8 mouse cellular contexts compared by ENCODE assay signal in genomic region chr14:31385406-31385805, GRCm38 (mm10). TPM values are rescaled to one million over a fixed set of nuclear protein-coding genes. Genes with fewer than 3 reads are reported as not detected.
A peak's percentile ranks its signal among the peaks of the same experiment; 100 is the strongest.
DNase-seq lines count a peak whose midpoint lies in the region; ATAC-seq lines count a peak whose summit lies in the region.

No protein-coding gene starts in this region.

- H3K36me3 ChIP-seq in liver, embryonic 13.5 days, result no peaks in the 10 kb centered on the region
- H3K36me3 ChIP-seq in liver, embryonic 11.5 days (ENCODE audit: control insufficient read depth, insufficient read depth, low read length), result no peaks in the 10 kb centered on the region
- no peaks in the 10 kb centered on the region for H3K36me3 ChIP-seq in heart, embryonic 16.5 days (ENCODE audit: control insufficient read depth, insufficient read depth)
- peaks cover 5% of the 10 kb centered on the region; the same call in 1 of the 2 replicates for H3K36me3 ChIP-seq in neural tube, embryonic 14.5 days (ENCODE audit: control insufficient read depth, insufficient read depth, low read length)

- intact Hi-C loops in heart, postnatal 14 days (cut with DNase I), result no loop called here

- 66% methylated on average over 5 of the region's 5 CpGs for WGBS in liver, embryonic 13.5 days (ENCODE audit: insufficient replicate concordance)
- WGBS in liver, embryonic 11.5 days, result 84% methylated on average over 5 of the region's 5 CpGs
- WGBS in heart, embryonic 16.5 days, result 89% methylated on average over 5 of the region's 5 CpGs
- 90% methylated on average over 5 of the region's 5 CpGs for WGBS in neural tube, embryonic 14.5 days

- no peak for ATAC-seq in liver, embryonic 13.5 days (ENCODE audit: low read depth)
- no peak for ATAC-seq in liver, embryonic 11.5 days (replicated peaks; ENCODE audit: low FRiP score)
- ATAC-seq in heart, embryonic 16.5 days (replicated peaks; ENCODE audit: extremely low read depth, insufficient read depth, low FRiP score), result no peak
- ATAC-seq in neural tube, embryonic 14.5 days (ENCODE audit: low read depth), result no peak

- DNase-seq in heart, adult 11 months, result peak; percentile 93
- no peak for DNase-seq in heart, postnatal 14 days
- no peak for DNase-seq in liver, embryonic 13.5 days
- DNase-seq in liver, embryonic 11.5 days (ENCODE audit: low spot score), result no peak
- DNase-seq in testis, postnatal 14 days (ENCODE audit: low spot score), result no peak
- no peak for DNase-seq in thymus, postnatal 36 days

- H3K9me3 ChIP-seq in liver, embryonic 13.5 days (replicated peaks), result no peaks in the 10 kb centered on the region
- H3K9me3 ChIP-seq in liver, embryonic 11.5 days (ENCODE audit: control insufficient read depth, low read length), result no peaks in the 10 kb centered on the region
- no peaks in the 10 kb centered on the region; the same call in 1 of the 2 replicates for H3K9me3 ChIP-seq in heart, embryonic 16.5 days (replicated peaks; ENCODE audit: control insufficient read depth, low read length)
- no peaks in the 10 kb centered on the region for H3K9me3 ChIP-seq in neural tube, embryonic 14.5 days (ENCODE audit: control insufficient read depth, low read length)

- H3K4me3 ChIP-seq in liver, embryonic 13.5 days (replicated peaks), result no peak overlapping the region
- H3K4me3 ChIP-seq in liver, embryonic 11.5 days (ENCODE audit: low read depth, low read length), result no peak overlapping the region
- H3K4me3 ChIP-seq in heart, embryonic 16.5 days (ENCODE audit: low read length), result no peak overlapping the region
- no peak overlapping the region for H3K4me3 ChIP-seq in neural tube, embryonic 14.5 days (ENCODE audit: low read depth, low read length)

- no peaks in the 10 kb centered on the region for H3K27me3 ChIP-seq in liver, embryonic 13.5 days
- H3K27me3 ChIP-seq in liver, embryonic 11.5 days (replicated peaks; ENCODE audit: control insufficient read depth, insufficient read depth, low read length), result no peaks in the 10 kb centered on the region
- no peaks in the 10 kb centered on the region for H3K27me3 ChIP-seq in heart, embryonic 16.5 days (ENCODE audit: control insufficient read depth, insufficient read depth, low read length)
- H3K27me3 ChIP-seq in neural tube, embryonic 14.5 days (ENCODE audit: control insufficient read depth, insufficient read depth, low read length), result no peaks in the 10 kb centered on the region

- H3K27ac ChIP-seq in liver, embryonic 13.5 days, result peak overlapping the region; percentile 20; the same call in 1 of the 2 replicates
- no peak overlapping the region for H3K27ac ChIP-seq in liver, embryonic 11.5 days (ENCODE audit: low read depth, low read length)
- H3K27ac ChIP-seq in heart, embryonic 16.5 days (ENCODE audit: low read length), result peak overlapping the region; percentile 61
- H3K27ac ChIP-seq in neural tube, embryonic 14.5 days (ENCODE audit: low read depth, low read length), result 0 out of 2 replicates have a peak overlapping the region, but pooled peaks have one; percentile 22

- H3K4me2 ChIP-seq in liver, embryonic 13.5 days, result no peak overlapping the region
- no peak overlapping the region for H3K4me2 ChIP-seq in liver, embryonic 11.5 days
- no peak overlapping the region for H3K4me2 ChIP-seq in heart, embryonic 16.5 days (ENCODE audit: low read depth, low read length)
- no peak overlapping the region for H3K4me2 ChIP-seq in neural tube, embryonic 14.5 days (ENCODE audit: low read depth, low read length)

- no peak overlapping the region for H3K9ac ChIP-seq in liver, embryonic 13.5 days
- no peak overlapping the region for H3K9ac ChIP-seq in liver, embryonic 11.5 days (ENCODE audit: low read depth, low read length)
- H3K9ac ChIP-seq in heart, embryonic 16.5 days (ENCODE audit: low read length), result no peak overlapping the region
- no peak overlapping the region for H3K9ac ChIP-seq in neural tube, embryonic 14.5 days (replicated peaks; ENCODE audit: low read depth, low read length)

- peaks cover 26% of the 10 kb centered on the region for H3K4me1 ChIP-seq in liver, embryonic 13.5 days (replicated peaks)
- H3K4me1 ChIP-seq in liver, embryonic 11.5 days (replicated peaks; ENCODE audit: control insufficient read depth, insufficient read depth, low read length), result no peaks in the 10 kb centered on the region
- peaks cover 32% of the 10 kb centered on the region for H3K4me1 ChIP-seq in heart, embryonic 16.5 days (ENCODE audit: control insufficient read depth, insufficient read depth, low read length)
- peaks cover 6% of the 10 kb centered on the region; the same call in 1 of the 2 replicates for H3K4me1 ChIP-seq in neural tube, embryonic 14.5 days (ENCODE audit: control insufficient read depth, insufficient read depth, low read length)

RNA-seq across cellular contexts. Expression of gene Capn7, which starts 49.0 kb away (rescaled TPM):
- 10 to 100 TPM; 31.3 to 31.5 TPM for total RNA-seq in heart, postnatal 14 days (2021)
- polyA plus RNA-seq in liver, embryonic 13.5 days (2015; fragmentation: Nextera tagmentation; extraction: Ambion mirVana), result 18.1 and 21.9 TPM in 2 replicates
- 34.4 and 39.0 TPM in 2 replicates for polyA plus RNA-seq in liver, embryonic 11.5 days (2014; fragmentation: Nextera tagmentation; extraction: Ambion mirVana)
- polyA plus RNA-seq in heart, embryonic 16.5 days (2015; fragmentation: Nextera tagmentation; extraction: Ambion mirVana), result 40.3 and 41.9 TPM in 2 replicates
- polyA plus RNA-seq in neural tube, embryonic 14.5 days (2014; fragmentation: Nextera tagmentation; extraction: Ambion mirVana), result 89.4 and 92.9 TPM in 2 replicates

RNA-seq across cellular contexts. Expression of gene Sh3bp5, which starts 50.5 kb away (rescaled TPM):
- 10 to 100 TPM; 44.4 to 47.3 TPM for total RNA-seq in heart, postnatal 14 days (2021)
- 13.3 and 16.2 TPM in 2 replicates for polyA plus RNA-seq in liver, embryonic 13.5 days (2015; fragmentation: Nextera tagmentation; extraction: Ambion mirVana)
- 15.0 and 17.3 TPM in 2 replicates for polyA plus RNA-seq in liver, embryonic 11.5 days (2014; fragmentation: Nextera tagmentation; extraction: Ambion mirVana)
- polyA plus RNA-seq in heart, embryonic 16.5 days (2015; fragmentation: Nextera tagmentation; extraction: Ambion mirVana), result 25.8 and 26.4 TPM in 2 replicates
- 58.1 and 104 TPM in 2 replicates for polyA plus RNA-seq in neural tube, embryonic 14.5 days (2014; fragmentation: Nextera tagmentation; extraction: Ambion mirVana)
